Mouse (Mus musculus) kidney, postnatal 10 days (tissue): ENCODE data around the gene Obox8.

ENCODE experiments used
- DNase-seq: peaks from one replicate; pipeline ENCODE4 v3.0.0; 2021; ENCODE audit warnings: mixed read lengths

Gene Obox8

GRCm38 (mm10) chr7:14333457-14333856 is at the start of gene Obox8:
Obox8 (minus strand) TSS chr7:14333557.
- DNase-seq = no peak

- DNase-seq = no peak
Observed at GRCm38 (mm10) chr7:14317209-14317608, 16.1 kb downstream of the Obox8 start.

- no peak for DNase-seq
Observed at GRCm38 (mm10) chr7:14308671-14309070, 24.7 kb downstream of the Obox8 start.

- DNase-seq = no peak
Observed at GRCm38 (mm10) chr7:14307571-14307970, 25.8 kb downstream of the Obox8 start.
